Mouse (Mus musculus): ENCODE measurements around the gene Fam204a. TPM values are rescaled to one million over a fixed set of nuclear protein-coding genes. Genes with fewer than 3 reads are reported as not detected.

Gene Fam204a
- polyA plus RNA-seq, 1 experiment from 2014 or later, result 44.9 TPM

DNA sequence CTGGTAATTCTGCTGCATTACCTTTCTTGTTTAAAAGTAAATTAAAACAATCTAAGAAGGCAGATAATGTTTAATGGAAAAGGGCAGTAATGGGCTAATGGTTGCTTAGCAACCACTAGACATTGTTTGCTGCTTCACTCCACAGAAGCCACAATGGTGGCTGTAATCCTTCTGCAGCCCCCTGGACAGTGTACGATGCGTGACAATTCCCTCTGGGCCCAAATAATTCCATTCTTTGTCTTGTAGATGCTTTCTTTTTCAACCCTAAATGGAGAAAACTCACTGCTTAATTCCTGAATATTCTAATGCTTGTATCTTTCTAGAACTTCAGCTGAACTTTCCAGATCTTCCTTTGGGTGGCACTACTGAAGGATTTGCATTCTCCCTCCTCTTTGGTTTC, 37.3 kb downstream of the Fam204a start:
- WGBS, result 49% methylated on average over 2 of the region's 2 CpGs

DNA sequence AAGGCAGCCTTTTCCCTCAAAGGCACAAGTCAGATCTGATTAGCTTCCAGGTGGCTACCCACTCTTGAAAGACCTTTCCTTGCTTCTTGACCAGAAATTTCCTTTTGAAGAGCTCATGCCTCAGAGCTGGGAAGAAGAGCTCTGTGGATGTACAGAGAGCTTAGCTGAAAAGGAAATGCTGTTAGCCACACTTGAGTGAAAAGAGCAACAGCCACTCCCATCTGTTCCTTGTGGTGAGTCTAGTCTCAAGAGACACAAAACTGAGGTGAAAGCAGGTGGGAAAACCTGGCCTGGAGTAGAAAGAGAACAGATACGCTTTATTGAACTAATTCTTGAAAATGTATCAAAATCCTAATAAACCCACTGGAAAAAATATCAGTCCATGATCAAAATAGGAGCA, 43.6 kb downstream of the Fam204a start:
- peaks cover 4% of the 10 kb centered on the region; the same call in 1 of the 2 replicates for H3K9me3 ChIP-seq (ENCODE audit: control insufficient read depth, low read length)
- ATAC-seq (ENCODE audit: low read depth), result no peak
- DNase-seq (ENCODE audit: low spot score), result peak; percentile 60
- H3K36me3 ChIP-seq (ENCODE audit: control insufficient read depth, insufficient read depth, low read length), result 0 out of 2 replicates have a peak, but pooled peaks cover 3% of the 10 kb centered on the region
- H3K27ac ChIP-seq (replicated peaks; ENCODE audit: low read depth, low read length), result no peak overlapping the region
- H3K4me2 ChIP-seq (ENCODE audit: low read depth, low read length), result no peak overlapping the region
- no peak overlapping the region for H3K4me3 ChIP-seq (ENCODE audit: low read depth, low read length)
- H3K27me3 ChIP-seq (replicated peaks; ENCODE audit: control insufficient read depth, insufficient read depth, low read length), result no peaks in the 10 kb centered on the region
- H3K4me1 ChIP-seq (ENCODE audit: control insufficient read depth, insufficient read depth, low read length), result no peaks in the 10 kb centered on the region
- H3K9ac ChIP-seq (ENCODE audit: low read depth, low read length), result no peak overlapping the region
- WGBS, result 79% methylated on average over 1 of the region's 1 CpGs

More for the DNA sequence above, 37.3 kb downstream of the Fam204a start:
- ATAC-seq (ENCODE audit: low read depth) (no peak), DNase-seq (ENCODE audit: low spot score) (no peak)
- Histone ChIP-seq H3K27me3 (replicated peaks; ENCODE audit: control insufficient read depth, insufficient read depth, low read length) (no peaks in the 10 kb centered on the region), H3K27ac (replicated peaks; ENCODE audit: low read depth, low read length) (no peak overlapping the region), H3K4me2 (ENCODE audit: low read depth, low read length) (no peak overlapping the region), H3K36me3 (ENCODE audit: control insufficient read depth, insufficient read depth, low read length) (no peaks in the 10 kb centered on the region; the same call in 1 of the 2 replicates), H3K4me1 (ENCODE audit: control insufficient read depth, insufficient read depth, low read length) (no peaks in the 10 kb centered on the region), H3K4me3 (ENCODE audit: low read depth, low read length) (no peak overlapping the region), H3K9me3 (ENCODE audit: control insufficient read depth, low read length) (no peaks in the 10 kb centered on the region), H3K9ac (ENCODE audit: low read depth, low read length) (no peak overlapping the region)

DNA sequence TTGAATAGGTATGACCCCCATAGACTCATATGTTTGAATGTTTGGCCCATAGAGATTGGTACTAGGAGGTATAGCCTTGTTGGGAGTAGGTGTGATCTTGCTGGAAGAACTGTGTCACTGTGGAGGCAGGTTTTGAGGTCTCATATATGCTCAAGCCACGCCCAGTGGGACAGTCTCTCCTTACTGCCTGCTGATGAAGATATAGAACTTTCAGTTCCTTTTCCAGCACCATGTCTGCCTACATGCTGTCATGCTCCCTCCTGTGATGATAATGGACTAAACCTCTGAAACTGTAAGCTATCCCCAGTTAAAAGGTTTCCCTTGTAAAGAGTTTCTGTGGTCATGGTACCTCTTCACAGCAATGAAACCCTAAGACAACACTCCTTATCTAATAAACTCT, 44.3 kb downstream of the Fam204a start:
- no peak for ATAC-seq (ENCODE audit: low read depth)
- Histone ChIP-seq H3K27me3 (replicated peaks; ENCODE audit: control insufficient read depth, insufficient read depth, low read length) (no peaks in the 10 kb centered on the region), H3K9ac (ENCODE audit: low read depth, low read length) (no peak overlapping the region), H3K27ac (replicated peaks; ENCODE audit: low read depth, low read length) (no peak overlapping the region), H3K4me1 (ENCODE audit: control insufficient read depth, insufficient read depth, low read length) (no peaks in the 10 kb centered on the region), H3K9me3 (ENCODE audit: control insufficient read depth, low read length) (peaks cover 4% of the 10 kb centered on the region; the same call in 1 of the 2 replicates), H3K36me3 (ENCODE audit: control insufficient read depth, insufficient read depth, low read length) (0 out of 2 replicates have a peak, but pooled peaks cover 3% of the 10 kb centered on the region), H3K4me3 (ENCODE audit: low read depth, low read length) (no peak overlapping the region), H3K4me2 (ENCODE audit: low read depth, low read length) (no peak overlapping the region)
- WGBS, result 100% methylated on average over 1 of the region's 1 CpGs
- no peak for DNase-seq (ENCODE audit: low spot score)

DNA sequence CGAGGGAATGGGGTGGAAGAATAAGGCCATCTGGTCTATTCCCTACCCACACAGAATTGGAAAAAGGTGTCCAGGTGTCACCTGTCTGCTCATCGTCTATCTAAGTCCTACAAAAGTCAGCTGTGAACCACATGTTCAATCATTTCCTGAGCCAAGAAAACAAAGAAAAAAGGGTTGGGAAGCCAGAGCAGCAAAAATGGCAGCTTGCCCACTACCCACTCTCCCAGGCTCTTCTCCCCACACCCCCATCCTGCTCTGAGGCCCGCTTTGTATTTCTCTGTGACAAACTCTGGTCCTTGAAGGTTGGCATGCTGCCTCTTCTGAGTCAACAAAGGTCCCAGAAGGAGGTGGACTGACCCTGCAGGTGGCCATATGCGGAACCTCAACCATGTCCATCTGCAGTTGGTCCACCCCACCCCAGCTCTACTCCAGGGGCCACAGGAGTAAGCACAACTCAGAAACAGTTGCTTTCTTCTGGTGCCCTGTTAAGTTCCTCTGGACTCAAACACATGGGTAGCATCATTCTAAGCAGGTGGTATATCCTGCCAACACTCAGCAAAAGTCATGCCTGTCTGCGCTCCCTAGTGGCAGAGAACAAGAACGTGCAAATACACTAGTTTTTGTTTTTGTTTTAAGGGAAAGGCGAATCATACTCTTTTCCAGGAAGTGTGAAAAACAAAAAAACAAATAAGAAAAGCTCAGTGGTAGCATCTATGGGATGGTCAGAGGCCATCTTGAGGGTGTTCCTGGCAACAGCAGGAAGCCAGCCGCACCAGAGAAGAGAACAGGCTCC, 47.5 kb downstream of the Fam204a start:
- no peaks in the 10 kb centered on the region for H3K4me1 ChIP-seq (ENCODE audit: control insufficient read depth, insufficient read depth, low read length)
- H3K9me3 ChIP-seq (ENCODE audit: control insufficient read depth, low read length), result peaks cover 4% of the 10 kb centered on the region; the same call in 1 of the 2 replicates
- no peak overlapping the region for H3K4me2 ChIP-seq (ENCODE audit: low read depth, low read length)
- no peak overlapping the region for H3K4me3 ChIP-seq (ENCODE audit: low read depth, low read length)
- 0 out of 2 replicates have a peak, but pooled peaks cover 3% of the 10 kb centered on the region for H3K36me3 ChIP-seq (ENCODE audit: control insufficient read depth, insufficient read depth, low read length)
- no peaks in the 10 kb centered on the region for H3K27me3 ChIP-seq (replicated peaks; ENCODE audit: control insufficient read depth, insufficient read depth, low read length)
- H3K27ac ChIP-seq (replicated peaks; ENCODE audit: low read depth, low read length), result no peak overlapping the region
- ATAC-seq (ENCODE audit: low read depth), result peak; percentile 41; the same call in 1 of the 2 replicates
- 73% methylated on average over 8 of the region's 8 CpGs for WGBS
- no peak overlapping the region for H3K9ac ChIP-seq (ENCODE audit: low read depth, low read length)
- DNase-seq (ENCODE audit: low spot score), result peak; percentile 65

DNA sequence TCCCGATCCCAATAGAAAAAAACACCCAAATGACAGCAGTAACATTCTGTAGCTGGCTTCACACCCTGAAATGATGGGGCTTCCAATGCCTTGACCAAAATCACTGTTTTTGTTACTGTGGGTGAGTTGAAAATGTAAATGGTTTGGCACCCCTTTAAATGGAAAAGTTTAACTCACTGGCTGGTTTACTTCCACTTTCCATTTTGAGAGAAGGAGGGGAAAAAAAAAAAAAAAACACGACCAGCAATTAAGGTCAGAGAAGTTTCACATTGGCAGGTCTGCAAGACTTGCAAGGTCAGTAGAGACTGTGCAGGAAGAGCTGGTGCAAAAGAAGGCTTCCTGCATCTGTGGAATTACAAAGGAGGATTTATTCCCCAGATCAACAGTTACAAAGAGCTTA, 61.1 kb downstream of the Fam204a start:
- DNase-seq (ENCODE audit: low spot score), result no peak
- H3K27me3 ChIP-seq (replicated peaks; ENCODE audit: control insufficient read depth, insufficient read depth, low read length), result no peaks in the 10 kb centered on the region; the same call in 1 of the 2 replicates
- no peak overlapping the region for H3K4me2 ChIP-seq (ENCODE audit: low read depth, low read length)
- H3K4me3 ChIP-seq (ENCODE audit: low read depth, low read length), result no peak overlapping the region
- no peak for ATAC-seq (ENCODE audit: low read depth)
- WGBS, result 40% methylated on average over 2 of the region's 2 CpGs
- no peak overlapping the region for H3K27ac ChIP-seq (replicated peaks; ENCODE audit: low read depth, low read length)
- no peak overlapping the region for H3K9ac ChIP-seq (ENCODE audit: low read depth, low read length)
- no peaks in the 10 kb centered on the region for H3K9me3 ChIP-seq (ENCODE audit: control insufficient read depth, low read length)
- no peaks in the 10 kb centered on the region for H3K36me3 ChIP-seq (ENCODE audit: control insufficient read depth, insufficient read depth, low read length)
- 0 out of 2 replicates have a peak, but pooled peaks cover 7% of the 10 kb centered on the region for H3K4me1 ChIP-seq (ENCODE audit: control insufficient read depth, insufficient read depth, low read length)

DNA sequence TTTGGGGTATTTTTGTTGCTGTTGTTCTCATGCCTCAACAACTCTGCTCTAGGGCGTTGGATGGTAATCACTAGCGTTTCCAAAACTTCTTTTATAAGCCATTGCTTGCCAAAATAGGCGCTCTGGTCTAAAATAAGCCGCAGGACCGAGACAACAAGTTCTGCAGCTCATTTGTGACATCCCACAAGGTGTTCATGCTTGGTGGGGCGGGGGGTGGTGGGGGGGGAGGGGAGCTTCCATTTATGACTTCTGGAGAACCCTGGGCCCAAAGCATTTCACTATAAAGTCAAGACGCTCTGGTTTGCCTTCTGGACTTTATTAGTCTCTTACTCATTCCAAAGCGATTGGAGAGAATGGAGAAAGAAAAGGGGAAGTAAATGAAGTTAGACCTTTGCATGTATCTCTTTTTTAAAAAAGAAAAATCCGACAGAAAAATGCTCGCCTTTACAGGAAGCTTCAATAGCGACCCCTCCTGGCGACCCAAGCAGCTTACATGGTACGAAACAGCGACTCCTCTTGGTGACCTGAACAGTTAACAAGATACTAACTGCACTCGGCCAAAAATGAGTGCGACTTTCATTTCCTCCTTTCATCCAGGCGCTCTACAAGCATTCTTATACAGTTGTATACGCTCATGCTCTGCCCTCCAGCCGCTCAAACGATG, 65.8 kb downstream of the Fam204a start:
- Histone ChIP-seq H3K27ac (replicated peaks; ENCODE audit: low read depth, low read length) (no peak overlapping the region), H3K4me2 (ENCODE audit: low read depth, low read length) (peak overlapping the region; percentile 43), H3K36me3 (ENCODE audit: control insufficient read depth, insufficient read depth, low read length) (no peaks in the 10 kb centered on the region), H3K27me3 (replicated peaks; ENCODE audit: control insufficient read depth, insufficient read depth, low read length) (no peaks in the 10 kb centered on the region; the same call in 1 of the 2 replicates), H3K4me3 (ENCODE audit: low read depth, low read length) (no peak overlapping the region), H3K9me3 (ENCODE audit: control insufficient read depth, low read length) (no peaks in the 10 kb centered on the region), H3K9ac (ENCODE audit: low read depth, low read length) (no peak overlapping the region), H3K4me1 (ENCODE audit: control insufficient read depth, insufficient read depth, low read length) (0 out of 2 replicates have a peak, but pooled peaks cover 8% of the 10 kb centered on the region)
- DNase-seq (ENCODE audit: low spot score) (peak; percentile 81), ATAC-seq (ENCODE audit: low read depth) (no peak)
- 11% methylated on average over 20 of the region's 20 CpGs for WGBS

DNA sequence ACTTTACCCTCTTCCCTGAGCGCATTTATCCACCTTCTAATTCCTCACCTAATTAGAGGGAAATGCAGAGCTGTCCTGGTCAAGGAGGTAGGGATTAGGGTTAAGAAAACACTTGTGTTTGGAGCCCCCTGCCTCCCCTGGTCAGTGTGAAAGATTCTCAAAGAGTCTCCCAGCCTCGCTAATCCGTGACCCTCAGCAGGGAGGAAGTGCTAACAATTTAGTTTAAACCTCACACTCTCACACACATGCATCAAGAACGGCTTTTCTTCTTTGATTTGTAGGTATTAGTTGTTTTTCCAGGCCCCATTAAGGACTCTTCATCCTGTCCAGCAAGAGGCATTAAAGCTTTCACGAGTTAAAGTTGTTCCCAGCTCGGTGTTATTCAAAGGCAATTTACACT, 66.7 kb downstream of the Fam204a start:
- Histone ChIP-seq H3K9ac (ENCODE audit: low read depth, low read length) (no peak overlapping the region), H3K4me1 (ENCODE audit: control insufficient read depth, insufficient read depth, low read length) (0 out of 2 replicates have a peak, but pooled peaks cover 8% of the 10 kb centered on the region), H3K27ac (replicated peaks; ENCODE audit: low read depth, low read length) (no peak overlapping the region), H3K36me3 (ENCODE audit: control insufficient read depth, insufficient read depth, low read length) (no peaks in the 10 kb centered on the region), H3K4me3 (ENCODE audit: low read depth, low read length) (no peak overlapping the region), H3K9me3 (ENCODE audit: control insufficient read depth, low read length) (no peaks in the 10 kb centered on the region), H3K27me3 (replicated peaks; ENCODE audit: control insufficient read depth, insufficient read depth, low read length) (no peaks in the 10 kb centered on the region; the same call in 1 of the 2 replicates), H3K4me2 (ENCODE audit: low read depth, low read length) (no peak overlapping the region)
- no peak for DNase-seq (ENCODE audit: low spot score)
- no peak for ATAC-seq (ENCODE audit: low read depth)
- 29% methylated on average over 6 of the region's 6 CpGs for WGBS

DNA sequence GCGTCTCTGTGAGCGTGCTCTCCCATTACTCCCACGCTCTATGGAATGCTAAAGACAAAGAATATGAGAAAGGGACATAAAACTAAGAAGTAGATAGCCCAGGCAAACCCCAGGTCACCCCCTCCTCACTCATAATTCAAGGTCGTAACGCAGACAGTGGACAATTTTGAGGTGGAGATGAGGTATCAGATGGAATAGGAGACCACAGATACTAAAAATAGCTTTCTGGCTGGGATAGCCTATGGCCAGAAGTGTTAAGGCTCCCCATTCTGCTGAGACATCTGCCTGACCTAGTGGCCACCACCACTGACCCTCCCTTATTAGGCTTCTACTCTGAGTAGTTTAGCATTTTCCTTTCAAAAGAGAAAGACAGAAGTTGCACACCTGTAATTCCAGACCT, 71.2 kb downstream of the Fam204a start:
- Histone ChIP-seq H3K4me2 (ENCODE audit: low read depth, low read length) (no peak overlapping the region), H3K36me3 (ENCODE audit: control insufficient read depth, insufficient read depth, low read length) (no peaks in the 10 kb centered on the region), H3K27ac (replicated peaks; ENCODE audit: low read depth, low read length) (no peak overlapping the region), H3K4me1 (ENCODE audit: control insufficient read depth, insufficient read depth, low read length) (no peaks in the 10 kb centered on the region), H3K4me3 (ENCODE audit: low read depth, low read length) (no peak overlapping the region), H3K9me3 (ENCODE audit: control insufficient read depth, low read length) (no peaks in the 10 kb centered on the region), H3K27me3 (replicated peaks; ENCODE audit: control insufficient read depth, insufficient read depth, low read length) (peaks cover under 1% of the 10 kb centered on the region; the same call in 1 of the 2 replicates), H3K9ac (ENCODE audit: low read depth, low read length) (no peak overlapping the region)
- 92% methylated on average over 5 of the region's 5 CpGs for WGBS
- ATAC-seq (ENCODE audit: low read depth) (no peak), DNase-seq (ENCODE audit: low spot score) (no peak)
